Mouse (Mus musculus) intestine, postnatal 0 days (tissue): ENCODE measurements around the gene Morn1. TPM values are rescaled to one million over a fixed set of nuclear protein-coding genes. Genes with fewer than 3 reads are reported as not detected.
A peak's percentile ranks its signal among the peaks of the same experiment; 100 is the strongest.

Experiments
- ATAC-seq: fragments of 200-750 bp; cut with Nextera tagmentation; 2 replicates; pipeline ENCODE4 v1.8.0; 2017; ENCODE audit warnings: mild to moderate bottlenecking, moderate TSS enrichment, moderate library complexity
- H3K27ac ChIP-seq: fragments of 300-500 bp; sonication (generic); 2 replicates; pipeline ENCODE4 v1.5.1; 2014; ENCODE audit warnings: mild to moderate bottlenecking, low read depth, low read length, moderate library complexity
- H3K27me3 ChIP-seq: fragments of 300-500 bp; sonication (generic); replicated peaks from 2 replicates; pipeline ENCODE4 v1.6.1; 2014; ENCODE audit warnings: low read length, mixed read lengths; ENCODE audit not compliant: control insufficient read depth, insufficient read depth
- H3K36me3 ChIP-seq: fragments of 300-500 bp; sonication (generic); 2 replicates; pipeline ENCODE4 v1.6.1; 2014; ENCODE audit warnings: mild to moderate bottlenecking, moderate library complexity; ENCODE audit not compliant: control insufficient read depth, insufficient read depth
- H3K4me1 ChIP-seq: fragments of 300-500 bp; sonication (generic); replicated peaks from 2 replicates; pipeline ENCODE4 v1.6.1; 2014; ENCODE audit warnings: antibody characterized with exemption, low read length, mixed read lengths; ENCODE audit not compliant: control insufficient read depth, insufficient read depth
- H3K4me2 ChIP-seq: fragments of 300-500 bp; sonication (generic); replicated peaks from 2 replicates; pipeline ENCODE4 v1.6.1; 2014; ENCODE audit warnings: low read depth, mild to moderate bottlenecking, moderate library complexity
- H3K4me3 ChIP-seq: fragments of 300-500 bp; sonication (generic); 2 replicates; pipeline ENCODE4 v1.5.1; 2014; ENCODE audit warnings: low read depth, low read length
- H3K9ac ChIP-seq: fragments of 300-500 bp; sonication (generic); 2 replicates; pipeline ENCODE4 v1.6.1; 2014; ENCODE audit warnings: mild to moderate bottlenecking, low read depth, low read length
- H3K9me3 ChIP-seq: fragments of 300-500 bp; sonication (generic); 2 replicates; pipeline ENCODE4 v1.6.1; 2016; ENCODE audit warnings: mixed run types; ENCODE audit not compliant: control insufficient read depth
- CTCF ChIP-seq: sonication (generic); IDR thresholded peaks from 2 replicates; pipeline ENCODE4 v1.5.1; 2016; ENCODE audit warnings: low read depth, mild to moderate bottlenecking, control low read depth, antibody characterized with exemption, moderate library complexity
- WGBS: fragments of 180-500 bp; shearing (Covaris S2); extraction: QIAGEN DNeasy Blood & Tissue Kit; methylation state at CpG from one replicate; pipeline ENCODE4 v1.1.7; 2014; 5-methylcytosine and 5-hydroxymethylcytosine counted together
- polyA plus RNA-seq: library from polyadenylated mRNA; unstranded; fragments of >200 nt; fragmentation: Nextera tagmentation; extraction: Ambion mirVana; gene quantifications from 2 replicates; pipeline ENCODE4 v1.2.1, GENCODE M21; 2015

Gene Morn1
- polyA plus RNA-seq, 1 experiment from 2014 or later, result 2.2 TPM

GRCm38 (mm10) chr4:155149941-155150275 is 63.5 kb downstream of the Morn1 start:
- Histone ChIP-seq H3K36me3 (peaks cover 10% of the 10 kb centered on the region; the same call in 1 of the 2 replicates), H3K27me3 (no peaks in the 10 kb centered on the region), H3K9me3 (no peaks in the 10 kb centered on the region), H3K9ac (no peak overlapping the region), H3K4me3 (no peak overlapping the region), H3K4me1 (peaks cover 13% of the 10 kb centered on the region), H3K4me2 (peak overlapping the region; percentile 81), H3K27ac (peak overlapping the region; percentile 92)
- ATAC-seq, result no peak
- TF ChIP-seq CTCF, result no peak
- WGBS, result 60% methylated on average over 6 of the region's 6 CpGs

GRCm38 (mm10) chr4:155150276-155151113 is 64.1 kb downstream of the Morn1 start:
- Histone ChIP-seq H3K4me1 (peaks cover 13% of the 10 kb centered on the region), H3K9me3 (no peaks in the 10 kb centered on the region), H3K27me3 (no peaks in the 10 kb centered on the region), H3K4me2 (peak overlapping the region; percentile 81), H3K27ac (peak overlapping the region; percentile 92), H3K36me3 (peaks cover 15% of the 10 kb centered on the region; the same call in 1 of the 2 replicates), H3K9ac (peak overlapping the region; percentile 55), H3K4me3 (peak overlapping the region; percentile 45)
- 3% methylated on average over 66 of the region's 73 CpGs for WGBS
- ATAC-seq, result peak; percentile 89
- no peak for TF ChIP-seq CTCF

- Histone ChIP-seq H3K9ac (peak overlapping the region; percentile 55), H3K4me3 (peak overlapping the region; percentile 45), H3K4me2 (peak overlapping the region; percentile 81), H3K27ac (peak overlapping the region; percentile 92), H3K4me1 (peaks cover 13% of the 10 kb centered on the region), H3K9me3 (no peaks in the 10 kb centered on the region), H3K27me3 (no peaks in the 10 kb centered on the region), H3K36me3 (peaks cover 22% of the 10 kb centered on the region)
- TF ChIP-seq CTCF, result no peak
- ATAC-seq, result no peak
- 47% methylated on average over 12 of the region's 12 CpGs for WGBS
These were observed 64.9 kb downstream of the Morn1 start for GRCm38 (mm10) chr4:155151221-155151788.

GRCm38 (mm10) chr4:155151845-155152244 is 65.5 kb downstream of the Morn1 start:
- TF ChIP-seq CTCF, result no peak
- Histone ChIP-seq H3K27ac (0 out of 2 replicates have a peak overlapping the region, but pooled peaks have one; percentile 21), H3K4me2 (peak overlapping the region; percentile 81), H3K9ac (no peak overlapping the region), H3K36me3 (peaks cover 27% of the 10 kb centered on the region), H3K9me3 (no peaks in the 10 kb centered on the region), H3K4me1 (peaks cover 13% of the 10 kb centered on the region), H3K4me3 (no peak overlapping the region), H3K27me3 (no peaks in the 10 kb centered on the region)
- 55% methylated on average over 4 of the region's 4 CpGs for WGBS
- ATAC-seq, result no peak

GRCm38 (mm10) chr4:155152476-155152875 is 66.1 kb downstream of the Morn1 start:
- peak overlapping the region; percentile 21; the same call in 1 of the 2 replicates for H3K27ac ChIP-seq
- WGBS, result 92% methylated on average over 6 of the region's 6 CpGs

GRCm38 (mm10) chr4:155153389-155154072 is 67.2 kb downstream of the Morn1 start:
- no peak for ATAC-seq
- no peaks in the 10 kb centered on the region for H3K9me3 ChIP-seq
- WGBS, result 87% methylated on average over 3 of the region's 3 CpGs
- peaks cover 13% of the 10 kb centered on the region for H3K4me1 ChIP-seq
- H3K4me2 ChIP-seq, result no peak overlapping the region
- H3K9ac ChIP-seq, result no peak overlapping the region
- no peaks in the 10 kb centered on the region for H3K27me3 ChIP-seq
- TF ChIP-seq CTCF, result no peak
- no peak overlapping the region for H3K4me3 ChIP-seq
- H3K36me3 ChIP-seq, result peaks cover 43% of the 10 kb centered on the region
- no peak overlapping the region for H3K27ac ChIP-seq

More at GRCm38 (mm10) chr4:155152476-155152875, 66.1 kb downstream of the Morn1 start:
- no peak overlapping the region for H3K9ac ChIP-seq
- no peaks in the 10 kb centered on the region for H3K27me3 ChIP-seq
- peaks cover 34% of the 10 kb centered on the region for H3K36me3 ChIP-seq
- peaks cover 13% of the 10 kb centered on the region for H3K4me1 ChIP-seq
- ATAC-seq, result no peak
- H3K4me2 ChIP-seq, result no peak overlapping the region
- no peak for TF ChIP-seq CTCF
- H3K4me3 ChIP-seq, result no peak overlapping the region
- no peaks in the 10 kb centered on the region for H3K9me3 ChIP-seq
